Mouse (Mus musculus) stomach, embryonic 16.5 days (tissue): Measurements from ENCODE around the gene Nop10. TPM values are rescaled to one million over a fixed set of nuclear protein-coding genes. Genes with fewer than 3 reads are reported as not detected.
A peak's percentile ranks its signal among the peaks of the same experiment; 100 is the strongest.

ENCODE experiments used
- ATAC-seq: fragments of 200-750 bp; cut with Nextera tagmentation; 2 replicates; pipeline ENCODE4 v1.8.0; 2017; ENCODE audit warnings: moderate number of reproducible peaks, moderate TSS enrichment; ENCODE audit not compliant: insufficient read depth, low FRiP score
- H3K27ac ChIP-seq: fragments of 300-500 bp; sonication (generic); 2 replicates; pipeline ENCODE4 v1.5.1; 2014; ENCODE audit warnings: low read length
- H3K27me3 ChIP-seq: fragments of 300-500 bp; sonication (generic); 2 replicates; pipeline ENCODE4 v1.6.1; 2014; ENCODE audit warnings: low read length, control low read depth, mixed read lengths; ENCODE audit not compliant: control insufficient read depth, insufficient read depth
- H3K36me3 ChIP-seq: fragments of 300-500 bp; sonication (generic); 2 replicates; pipeline ENCODE4 v1.6.1; 2014; ENCODE audit warnings: low read length; ENCODE audit not compliant: control insufficient read depth, insufficient read depth
- H3K4me1 ChIP-seq: fragments of 300-500 bp; sonication (generic); 2 replicates; pipeline ENCODE4 v1.6.1; 2014; ENCODE audit warnings: low read length, control low read depth, mixed read lengths; ENCODE audit not compliant: control insufficient read depth, insufficient read depth
- H3K4me2 ChIP-seq: fragments of 300-500 bp; sonication (generic); 2 replicates; pipeline ENCODE4 v1.6.1; 2014; ENCODE audit warnings: low read depth, low read length, mixed read lengths
- H3K4me3 ChIP-seq: fragments of 300-500 bp; sonication (generic); replicated peaks from 2 replicates; pipeline ENCODE4 v1.5.1; 2014; ENCODE audit warnings: mild to moderate bottlenecking, low read length
- H3K9ac ChIP-seq: fragments of 300-500 bp; sonication (generic); 2 replicates; pipeline ENCODE4 v1.6.1; 2014; ENCODE audit warnings: low read length
- H3K9me3 ChIP-seq: fragments of 300-500 bp; sonication (generic); replicated peaks from 2 replicates; pipeline ENCODE4 v1.6.1; 2016; ENCODE audit warnings: low read length, control low read depth; ENCODE audit not compliant: control insufficient read depth
- WGBS: fragments of 180-500 bp; shearing (Covaris S2); extraction: QIAGEN DNeasy Blood & Tissue Kit; methylation state at CpG from one replicate; pipeline ENCODE4 v1.1.7; 2014; 5-methylcytosine and 5-hydroxymethylcytosine counted together
- polyA plus RNA-seq: library from polyadenylated mRNA; unstranded; fragments of >200 nt; fragmentation: Nextera tagmentation; extraction: Ambion mirVana; gene quantifications from 2 replicates; pipeline ENCODE4 v1.2.1, GENCODE M21; 2015

The Nop10 gene
- polyA plus RNA-seq, 1 experiment from 2014 or later: 215 TPM

GRCm38 (mm10) chr2:112239212-112239934, 22.4 kb upstream of the Nop10 start, which contains the start of gene Lpcat4:
Gene Lpcat4 (plus strand): TSS chr2:112239468.
- Histone ChIP-seq H3K27ac (peak within 1 kb of the TSS; percentile 97), H3K9ac (peak within 1 kb of the TSS; percentile 92), H3K9me3 (no peaks in the 10 kb centered on the region), H3K27me3 (no peaks in the 10 kb centered on the region), H3K4me3 (peak within 1 kb of the TSS; percentile 86), H3K4me1 (peaks cover 21% of the 10 kb centered on the region), H3K36me3 (no peaks in the 10 kb centered on the region), H3K4me2 (peak within 1 kb of the TSS; percentile 97)
- peak; percentile 86 for ATAC-seq
- 0% methylated on average over 83 of the region's 94 CpGs for WGBS

DNA sequence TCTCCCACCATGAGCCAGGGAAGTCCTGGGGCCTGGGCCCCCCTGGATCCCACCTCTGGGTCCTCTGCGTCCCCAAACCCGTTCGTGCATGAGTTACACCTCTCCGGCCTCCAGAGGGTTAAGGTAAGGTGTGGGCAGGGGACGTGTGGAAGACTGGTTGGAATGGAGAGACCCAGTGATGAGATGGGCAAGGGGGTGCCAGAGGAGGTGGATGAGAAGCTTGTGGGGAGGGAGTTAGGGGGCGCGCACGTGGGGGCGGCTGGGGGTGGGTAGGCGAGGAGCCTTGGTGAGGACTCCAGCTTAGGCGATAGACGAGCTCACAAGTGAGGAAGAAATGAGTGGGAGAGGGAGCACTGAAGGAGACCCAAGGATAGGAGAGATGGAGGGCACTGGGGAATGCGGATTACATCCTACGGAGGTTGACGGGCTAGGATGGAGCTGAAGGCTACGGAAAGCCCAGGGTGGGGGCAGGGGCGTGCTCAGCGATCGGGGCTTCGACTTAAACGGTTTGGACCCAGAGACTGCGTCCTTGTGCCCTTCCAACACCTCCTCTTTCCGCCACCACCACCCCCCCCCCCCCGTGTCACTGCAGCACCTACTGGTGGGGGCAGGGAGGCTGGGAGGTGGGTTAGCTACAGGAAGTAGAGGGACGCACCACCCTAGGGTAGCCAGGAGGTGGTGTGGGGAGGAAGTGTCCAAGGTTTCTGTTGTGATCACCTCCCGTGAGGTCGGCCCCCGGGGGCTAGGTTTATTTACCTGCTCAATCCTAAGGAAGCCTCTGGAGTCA, 21.6 kb upstream of the Nop10 start:
- peak overlapping the region; percentile 97 for H3K4me2 ChIP-seq
- peak overlapping the region; percentile 97 for H3K27ac ChIP-seq
- WGBS: under 1% methylated on average over 26 of the region's 28 CpGs
- no peaks in the 10 kb centered on the region for H3K27me3 ChIP-seq
- peak overlapping the region; percentile 92 for H3K9ac ChIP-seq
- H3K4me3 ChIP-seq: peak overlapping the region; percentile 86
- peaks cover 21% of the 10 kb centered on the region for H3K4me1 ChIP-seq
- ATAC-seq: peak; percentile 8; the same call in 1 of the 2 replicates
- no peaks in the 10 kb centered on the region for H3K36me3 ChIP-seq
- no peaks in the 10 kb centered on the region for H3K9me3 ChIP-seq

DNA sequence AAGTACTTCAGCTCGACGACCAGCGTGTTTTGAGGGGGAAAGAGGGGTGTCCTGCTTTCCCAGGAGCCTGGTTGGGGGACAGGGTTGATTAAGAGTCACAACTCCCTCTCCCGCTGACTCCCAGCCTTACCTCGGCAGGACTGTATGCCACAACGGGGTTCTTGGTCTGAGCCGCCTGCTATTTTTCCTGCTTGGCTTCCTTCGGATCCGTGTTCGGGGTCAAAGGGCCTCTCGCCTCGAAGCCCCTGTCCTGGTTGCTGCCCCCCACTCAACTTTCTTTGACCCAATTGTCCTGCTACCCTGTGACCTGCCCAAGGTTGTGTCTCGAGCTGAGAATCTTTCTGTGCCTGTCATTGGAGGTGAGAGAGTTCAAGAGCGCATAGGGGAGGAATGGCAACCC, 19.9 kb upstream of the Nop10 start:
- H3K9ac ChIP-seq: no peak overlapping the region
- no peak for ATAC-seq
- H3K27me3 ChIP-seq: no peaks in the 10 kb centered on the region
- WGBS: 76% methylated on average over 14 of the region's 14 CpGs
- H3K9me3 ChIP-seq: no peaks in the 10 kb centered on the region
- H3K4me3 ChIP-seq: no peak overlapping the region
- H3K4me2 ChIP-seq: 0 out of 2 replicates have a peak overlapping the region, but pooled peaks have one; percentile 1
- H3K27ac ChIP-seq: no peak overlapping the region
- no peaks in the 10 kb centered on the region for H3K36me3 ChIP-seq
- peaks cover 27% of the 10 kb centered on the region for H3K4me1 ChIP-seq

- H3K27ac ChIP-seq: peak overlapping the region; percentile 44; the same call in 1 of the 2 replicates
- no peaks in the 10 kb centered on the region for H3K36me3 ChIP-seq
- no peaks in the 10 kb centered on the region for H3K9me3 ChIP-seq
- ATAC-seq: no peak
- WGBS: 65% methylated on average over 5 of the region's 5 CpGs
- no peak overlapping the region for H3K4me2 ChIP-seq
- H3K9ac ChIP-seq: no peak overlapping the region
- H3K4me3 ChIP-seq: no peak overlapping the region
- no peaks in the 10 kb centered on the region for H3K27me3 ChIP-seq
- peaks cover 20% of the 10 kb centered on the region for H3K4me1 ChIP-seq
These were observed 16.4 kb upstream of the Nop10 start for GRCm38 (mm10) chr2:112245307-112245706.

- H3K4me1 ChIP-seq: peaks cover 13% of the 10 kb centered on the region
- no peak overlapping the region; the same call in 1 of the 2 replicates for H3K9ac ChIP-seq
- H3K4me2 ChIP-seq: no peak overlapping the region
- peak; percentile 61; the same call in 1 of the 2 replicates for ATAC-seq
- no peaks in the 10 kb centered on the region for H3K27me3 ChIP-seq
- peak overlapping the region; percentile 44 for H3K27ac ChIP-seq
- 70% methylated on average over 6 of the region's 6 CpGs for WGBS
- H3K4me3 ChIP-seq: no peak overlapping the region
- no peaks in the 10 kb centered on the region for H3K9me3 ChIP-seq
- no peaks in the 10 kb centered on the region for H3K36me3 ChIP-seq
These were observed 15.5 kb upstream of the Nop10 start for GRCm38 (mm10) chr2:112246193-112246592.

DNA sequence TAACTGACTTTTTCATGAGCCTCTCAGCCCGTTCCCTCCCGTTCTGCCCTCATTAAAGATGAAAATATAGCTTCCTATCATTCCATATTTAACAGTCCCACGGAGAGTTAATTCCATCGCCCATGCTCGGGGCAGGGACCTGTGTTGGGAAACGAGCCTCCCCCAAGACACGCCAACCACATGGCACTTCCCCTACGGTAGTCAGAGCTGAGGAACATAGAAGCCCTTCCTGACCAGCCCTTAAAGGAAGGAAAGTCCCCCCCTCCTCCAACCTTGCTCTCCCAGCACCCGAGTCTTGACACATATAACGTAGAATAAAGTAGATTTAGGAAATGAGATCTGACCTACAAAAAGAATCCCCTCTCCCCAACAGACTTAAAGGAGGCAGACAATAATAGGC, 14.4 kb upstream of the Nop10 start:
- H3K9ac ChIP-seq: no peak overlapping the region
- 80% methylated on average over 10 of the region's 10 CpGs for WGBS
- H3K4me2 ChIP-seq: no peak overlapping the region
- H3K9me3 ChIP-seq: no peaks in the 10 kb centered on the region
- H3K4me1 ChIP-seq: peaks cover 13% of the 10 kb centered on the region
- no peaks in the 10 kb centered on the region for H3K36me3 ChIP-seq
- H3K27me3 ChIP-seq: no peaks in the 10 kb centered on the region
- ATAC-seq: no peak
- H3K4me3 ChIP-seq: no peak overlapping the region
- no peak overlapping the region for H3K27ac ChIP-seq

- H3K4me2 ChIP-seq: no peak overlapping the region
- 87% methylated on average over 10 of the region's 10 CpGs for WGBS
- no peak overlapping the region for H3K9ac ChIP-seq
- H3K27me3 ChIP-seq: no peaks in the 10 kb centered on the region
- peaks cover 7% of the 10 kb centered on the region; the same call in 1 of the 2 replicates for H3K4me1 ChIP-seq
- H3K36me3 ChIP-seq: no peaks in the 10 kb centered on the region
- H3K4me3 ChIP-seq: no peak overlapping the region
- H3K27ac ChIP-seq: no peak overlapping the region
- H3K9me3 ChIP-seq: no peaks in the 10 kb centered on the region
- no peak for ATAC-seq
These were observed 11.8 kb upstream of the Nop10 start for GRCm38 (mm10) chr2:112249780-112250453.

DNA sequence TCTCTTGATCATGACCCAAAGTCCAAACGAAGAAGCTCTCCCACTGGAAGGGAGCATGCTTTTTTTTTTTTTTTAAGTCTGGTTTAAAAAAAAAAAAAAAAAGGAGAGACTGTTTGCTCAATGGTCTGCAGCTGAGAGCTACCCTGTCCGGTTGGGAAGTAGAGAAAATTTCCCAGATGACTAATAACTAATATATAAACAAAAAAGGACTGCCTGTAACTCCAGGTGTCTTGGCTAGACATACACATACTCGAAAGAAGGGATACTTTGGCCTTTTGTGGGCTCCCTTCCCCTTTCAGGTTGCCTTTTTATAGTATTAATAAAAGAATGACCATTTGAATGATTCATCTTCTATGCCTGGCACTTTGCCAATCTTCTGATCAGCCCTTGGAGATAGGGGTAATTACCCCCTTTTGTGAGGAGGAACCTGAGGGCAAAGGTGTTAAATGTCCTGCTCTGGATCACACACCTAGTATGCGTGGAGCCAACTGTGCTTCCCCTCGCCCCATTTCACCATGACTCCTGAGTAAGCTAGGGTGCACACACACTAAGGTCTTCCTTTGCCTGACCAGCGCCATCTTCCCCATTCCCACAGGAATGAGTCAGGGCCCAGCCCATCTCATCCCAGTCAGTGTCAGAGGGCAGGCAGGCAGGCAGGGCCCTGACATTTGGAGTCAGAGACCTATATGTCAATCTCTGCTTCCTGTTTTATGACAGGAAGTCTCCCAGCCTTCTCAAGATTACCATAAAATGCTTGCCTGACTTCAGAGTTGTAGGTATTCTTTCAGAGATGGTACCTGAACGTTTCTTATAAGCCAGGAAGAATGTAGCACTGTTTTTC, 6.8 kb upstream of the Nop10 start:
- Histone ChIP-seq H3K4me3 (no peak overlapping the region), H3K9ac (no peak overlapping the region), H3K36me3 (no peaks in the 10 kb centered on the region), H3K27me3 (no peaks in the 10 kb centered on the region), H3K27ac (no peak overlapping the region), H3K4me1 (0 out of 2 replicates have a peak, but pooled peaks cover 4% of the 10 kb centered on the region), H3K4me2 (no peak overlapping the region), H3K9me3 (no peaks in the 10 kb centered on the region)
- 51% methylated on average over 7 of the region's 7 CpGs for WGBS
- ATAC-seq: peak; percentile 34; the same call in 1 of the 2 replicates
